Mouse (Mus musculus) limb, embryonic 11.5 days (tissue): Measurements from ENCODE around the gene Gm21972. TPM values are rescaled to one million over a fixed set of nuclear protein-coding genes. Genes with fewer than 3 reads are reported as not detected.

Experiments
- ATAC-seq: fragments of 200-750 bp; cut with Nextera tagmentation; 2 replicates; pipeline ENCODE4 v1.8.0; 2017; ENCODE audit warnings: low read depth; ENCODE audit not compliant: insufficient number of reproducible peaks, low FRiP score, low TSS enrichment
- DNase-seq: peaks from one replicate; pipeline ENCODE4 v3.0.0-alpha.2; 2015; ENCODE audit warnings: low spot score
- H3K27ac ChIP-seq: fragments of 300-500 bp; sonication (generic); replicated peaks from 2 replicates; pipeline ENCODE4 v1.5.1; 2014; ENCODE audit warnings: low read depth, mild to moderate bottlenecking, low read length
- H3K27me3 ChIP-seq: fragments of 300-500 bp; sonication (generic); 2 replicates; pipeline ENCODE4 v1.6.1; 2014; ENCODE audit warnings: mild to moderate bottlenecking, low read length, mixed read lengths; ENCODE audit not compliant: control insufficient read depth, insufficient read depth
- H3K36me3 ChIP-seq: fragments of 300-500 bp; sonication (generic); 2 replicates; pipeline ENCODE4 v1.6.1; 2014; ENCODE audit warnings: mild to moderate bottlenecking, low read length, moderate library complexity, mixed read lengths; ENCODE audit not compliant: control insufficient read depth, insufficient read depth
- H3K4me1 ChIP-seq: fragments of 300-500 bp; sonication (generic); 2 replicates; pipeline ENCODE4 v1.6.1; 2014; ENCODE audit warnings: low read length, mixed read lengths; ENCODE audit not compliant: control insufficient read depth, insufficient read depth
- H3K4me2 ChIP-seq: fragments of 300-500 bp; sonication (generic); 2 replicates; pipeline ENCODE4 v1.6.1; 2014; ENCODE audit warnings: low read depth, mild to moderate bottlenecking, moderate library complexity; ENCODE audit not compliant: severe bottlenecking
- H3K4me3 ChIP-seq: fragments of 300-500 bp; sonication (generic); 2 replicates; pipeline ENCODE4 v1.5.1; 2014; ENCODE audit warnings: low read depth, low read length
- H3K9ac ChIP-seq: fragments of 300-500 bp; sonication (generic); 2 replicates; pipeline ENCODE4 v1.6.1; 2014; ENCODE audit warnings: mild to moderate bottlenecking, low read length
- H3K9me3 ChIP-seq: fragments of 300-500 bp; sonication (generic); 2 replicates; pipeline ENCODE4 v1.6.1; 2016; ENCODE audit warnings: low read length; ENCODE audit not compliant: control insufficient read depth
- WGBS: fragments of 180-500 bp; shearing (Covaris S2); extraction: QIAGEN DNeasy Blood & Tissue Kit; methylation state at CpG from one replicate; pipeline ENCODE4 v1.1.7; 2014; 5-methylcytosine and 5-hydroxymethylcytosine counted together
- polyA plus RNA-seq: library from polyadenylated mRNA; unstranded; fragments of >200 nt; fragmentation: Nextera tagmentation; extraction: Ambion mirVana; gene quantifications from 2 replicates; pipeline ENCODE4 v1.2.1, GENCODE M21; 2014

The Gm21972 gene
- 0.44 TPM in 1 of 2 replicates, not detected in the other for polyA plus RNA-seq

- DNase-seq (no peak), ATAC-seq (no peak)
- Histone ChIP-seq H3K36me3 (peaks cover 15% of the 10 kb centered on the region; the same call in 1 of the 2 replicates), H3K9me3 (no peaks in the 10 kb centered on the region), H3K9ac (no peak within 1 kb of the TSS), H3K27me3 (no peaks in the 10 kb centered on the region), H3K27ac (no peak within 1 kb of the TSS), H3K4me3 (no peak within 1 kb of the TSS), H3K4me2 (no peak within 1 kb of the TSS), H3K4me1 (no peaks in the 10 kb centered on the region)
- WGBS: 90% methylated on average over 4 of the region's 4 CpGs
Observed at GRCm38 (mm10) chr1:86133337-86133736, at the start of gene Gm21972. TSS of gene Gm21972 (plus strand) at chr1:86133637.

DNA sequence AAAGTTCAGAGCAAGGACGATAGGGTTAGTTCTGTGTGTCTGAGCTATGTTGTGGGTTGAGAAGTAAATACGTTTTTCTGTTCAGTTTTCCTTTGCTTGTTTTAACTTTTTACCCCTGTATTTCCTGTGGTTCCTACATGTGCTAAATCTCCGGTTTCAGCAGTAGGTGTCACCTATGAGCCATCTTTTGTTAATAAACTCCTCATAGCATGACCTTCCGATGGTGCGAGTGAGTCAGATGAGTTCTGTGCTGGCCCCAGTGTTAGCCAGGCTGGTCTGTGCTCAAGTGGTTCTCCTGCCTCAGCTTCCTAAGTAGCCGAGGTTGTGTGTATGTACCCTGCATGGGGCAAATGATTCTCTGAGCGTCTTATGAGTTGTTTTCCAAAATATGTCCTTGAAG lies 39.0 kb upstream of the Gm21972 start:
- ATAC-seq: no peak
- H3K4me2 ChIP-seq: no peak overlapping the region
- no peak for DNase-seq

GRCm38 (mm10) chr1:86105054-86105453 lies 28.4 kb upstream of the Gm21972 start:
- Histone ChIP-seq H3K9me3 (no peaks in the 10 kb centered on the region), H3K4me2 (no peak overlapping the region), H3K27me3 (no peaks in the 10 kb centered on the region), H3K36me3 (peaks cover 2% of the 10 kb centered on the region; the same call in 1 of the 2 replicates), H3K9ac (no peak overlapping the region), H3K27ac (no peak overlapping the region), H3K4me3 (no peak overlapping the region), H3K4me1 (no peaks in the 10 kb centered on the region)
- no peak for DNase-seq
- 91% methylated on average over 1 of the region's 1 CpGs for WGBS
- ATAC-seq: no peak

More for the DNA sequence above, 39.0 kb upstream of the Gm21972 start:
- Histone ChIP-seq H3K36me3 (peaks cover 11% of the 10 kb centered on the region), H3K9ac (no peak overlapping the region), H3K27me3 (no peaks in the 10 kb centered on the region), H3K27ac (no peak overlapping the region), H3K4me1 (no peaks in the 10 kb centered on the region), H3K4me3 (no peak overlapping the region), H3K9me3 (no peaks in the 10 kb centered on the region)
- 88% methylated on average over 7 of the region's 7 CpGs for WGBS

DNA sequence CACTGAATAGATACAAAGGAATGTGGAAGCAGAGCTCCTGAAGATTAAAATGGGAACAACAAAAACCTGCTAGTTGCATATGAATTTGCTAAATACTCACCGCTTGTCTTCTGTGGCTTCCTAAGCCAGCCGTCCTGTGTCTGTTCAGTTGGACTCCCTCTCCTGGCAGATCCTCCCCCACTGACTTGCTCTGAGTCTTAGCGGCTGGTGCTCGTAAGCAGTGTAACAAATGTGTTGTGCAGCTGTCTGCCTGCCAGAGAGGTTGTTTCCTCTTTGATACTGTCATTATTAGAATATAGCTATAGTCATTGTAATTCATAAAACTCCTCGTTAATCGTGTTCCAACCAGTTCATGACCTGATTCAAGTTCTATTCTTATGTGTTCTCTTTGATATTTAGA lies 21.7 kb upstream of the Gm21972 start, which contains the start of gene Htr2b:
Gene Htr2b, minus strand, starts transcription at position 192 of the 400 bp plus-strand sequence.
- Histone ChIP-seq H3K36me3 (no peaks in the 10 kb centered on the region), H3K4me2 (no peak within 1 kb of the TSS), H3K27ac (no peak within 1 kb of the TSS), H3K4me1 (no peaks in the 10 kb centered on the region), H3K9ac (no peak within 1 kb of the TSS), H3K4me3 (no peak within 1 kb of the TSS), H3K27me3 (no peaks in the 10 kb centered on the region), H3K9me3 (no peaks in the 10 kb centered on the region)
- WGBS: 62% methylated on average over 6 of the region's 6 CpGs
- DNase-seq (no peak), ATAC-seq (no peak)

DNA sequence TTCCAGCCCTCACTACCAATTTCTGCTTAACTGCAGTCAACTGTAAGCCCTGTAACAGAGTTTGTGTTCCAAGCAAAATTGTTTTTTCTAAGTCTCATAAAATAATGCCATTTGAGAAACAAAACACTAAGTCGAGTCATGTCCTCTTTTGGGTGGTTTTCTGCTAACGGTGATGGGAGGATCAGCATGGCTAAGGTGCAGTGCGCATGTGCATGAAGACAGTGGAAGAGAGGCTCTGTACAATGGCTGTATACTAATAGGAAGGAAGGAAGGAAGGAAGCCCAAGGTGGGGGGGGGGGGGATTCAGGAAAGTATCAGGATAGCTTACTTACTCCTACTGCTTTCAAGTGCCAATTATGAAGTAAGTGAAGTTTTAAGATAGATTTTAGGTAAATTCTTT lies 19.3 kb upstream of the Gm21972 start:
- Histone ChIP-seq H3K9ac (no peak overlapping the region), H3K36me3 (peaks cover 4% of the 10 kb centered on the region), H3K4me1 (no peaks in the 10 kb centered on the region), H3K9me3 (no peaks in the 10 kb centered on the region), H3K4me2 (no peak overlapping the region), H3K4me3 (no peak overlapping the region), H3K27me3 (no peaks in the 10 kb centered on the region), H3K27ac (no peak overlapping the region)
- WGBS: 96% methylated on average over 3 of the region's 3 CpGs
- DNase-seq: no peak
- ATAC-seq: no peak

GRCm38 (mm10) chr1:86119549-86119948 lies 13.9 kb upstream of the Gm21972 start:
- Histone ChIP-seq H3K9me3 (no peaks in the 10 kb centered on the region), H3K36me3 (peaks cover 9% of the 10 kb centered on the region), H3K27me3 (no peaks in the 10 kb centered on the region), H3K4me1 (no peaks in the 10 kb centered on the region), H3K27ac (no peak overlapping the region), H3K4me3 (no peak overlapping the region), H3K4me2 (no peak overlapping the region), H3K9ac (no peak overlapping the region)
- WGBS: 88% methylated on average over 4 of the region's 4 CpGs
- DNase-seq (no peak), ATAC-seq (no peak)

- 95% methylated on average over 2 of the region's 2 CpGs for WGBS
- no peak overlapping the region for H3K9ac ChIP-seq
- ATAC-seq (no peak), DNase-seq (no peak)
- H3K27ac ChIP-seq: no peak overlapping the region
- H3K27me3 ChIP-seq: no peaks in the 10 kb centered on the region
- no peaks in the 10 kb centered on the region for H3K4me1 ChIP-seq
- peaks cover 13% of the 10 kb centered on the region for H3K36me3 ChIP-seq
- no peak overlapping the region for H3K4me3 ChIP-seq
- H3K4me2 ChIP-seq: no peak overlapping the region
- no peaks in the 10 kb centered on the region for H3K9me3 ChIP-seq
Observed at GRCm38 (mm10) chr1:86126036-86126435, 7.4 kb upstream of the Gm21972 start.

- no peaks in the 10 kb centered on the region for H3K9me3 ChIP-seq
- DNase-seq (no peak), ATAC-seq (no peak)
- H3K36me3 ChIP-seq: peaks cover 15% of the 10 kb centered on the region; the same call in 1 of the 2 replicates
- no peaks in the 10 kb centered on the region for H3K4me1 ChIP-seq
- no peak overlapping the region for H3K4me2 ChIP-seq
- no peak overlapping the region for H3K27ac ChIP-seq
- no peak overlapping the region for H3K4me3 ChIP-seq
- no peaks in the 10 kb centered on the region for H3K27me3 ChIP-seq
- H3K9ac ChIP-seq: no peak overlapping the region
- WGBS: 94% methylated on average over 6 of the region's 6 CpGs
Observed at GRCm38 (mm10) chr1:86135315-86135714, 1.9 kb downstream of the Gm21972 start.

DNA sequence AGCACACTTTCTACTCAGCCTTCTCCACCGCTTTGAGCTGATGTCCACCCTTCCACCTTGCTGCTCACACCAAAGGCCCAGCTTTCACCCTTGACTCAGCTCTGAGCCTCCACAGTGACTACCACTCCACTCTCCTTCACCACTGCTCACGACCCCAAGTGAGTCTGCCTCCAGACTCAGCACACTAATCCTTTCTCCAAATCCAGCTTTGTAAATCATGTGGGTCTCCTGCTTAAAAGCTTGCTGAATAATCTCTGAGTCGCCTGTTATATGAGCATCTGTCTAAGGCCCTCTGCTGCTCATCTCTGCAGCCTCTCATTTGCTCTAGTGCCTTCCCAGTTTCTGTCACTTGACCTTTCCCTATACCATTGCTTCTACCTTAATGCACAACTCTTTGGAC lies 7.6 kb downstream of the Gm21972 start:
- no peaks in the 10 kb centered on the region; the same call in 1 of the 2 replicates for H3K36me3 ChIP-seq
- 90% methylated on average over 3 of the region's 3 CpGs for WGBS

More for the DNA sequence above, 7.6 kb downstream of the Gm21972 start:
- Histone ChIP-seq H3K4me1 (no peaks in the 10 kb centered on the region), H3K4me3 (no peak overlapping the region), H3K9ac (no peak overlapping the region), H3K27ac (no peak overlapping the region), H3K9me3 (no peaks in the 10 kb centered on the region), H3K4me2 (no peak overlapping the region), H3K27me3 (no peaks in the 10 kb centered on the region)
- no peak for ATAC-seq
- no peak for DNase-seq
